Mouse (Mus musculus) cortical plate, adult 2 months (tissue): Measurements from ENCODE around the gene Kntc1.

ENCODE experiments used
- CTCF ChIP-seq: fragments of 200-500 bp; IDR thresholded peaks from 2 replicates; pipeline ENCODE4 v1.5.1; 2011; ENCODE audit warnings: mild to moderate bottlenecking, control low read depth, low read length; ENCODE audit not compliant: insufficient read depth; ENCODE audit errors: extremely low read depth
- POLR2A ChIP-seq: fragments of 200-500 bp; IDR thresholded peaks from 2 replicates; pipeline ENCODE4 v1.6.1; 2011; ENCODE audit warnings: mild to moderate bottlenecking, low read length, control low read depth; ENCODE audit not compliant: insufficient read depth; ENCODE audit errors: extremely low read depth

GRCm38 (mm10) chr5:123747604-123748003, 1.9 kb upstream of the Kntc1 start:
- TF ChIP-seq CTCF (no peak), POLR2A (no peak)
